Mouse (Mus musculus): ENCODE measurements at regions not wholly inside any gene's neighbourhood (a gene's known extent, or its start where the extent isn't known, plus 50 kb on each side); places are given as distances from the start of the nearest gene placed in this dataset.

GRCm38 (mm10) chr6:143615361-143615760, 448.3 kb downstream of the Etnk1 start:
- no peaks in the 10 kb centered on the region for H3K36me3 ChIP-seq (ENCODE audit: control insufficient read depth, insufficient read depth)
- no peak for TF ChIP-seq FOSL1 (IDR thresholded peaks at IDR 0.05; ENCODE audit: insufficient read depth, low read length, poor library complexity, severe bottlenecking)
- no peak for TF ChIP-seq MAX (IDR thresholded peaks at IDR 0.05)
- no peak for TF ChIP-seq MYOD1 (IDR thresholded peaks at IDR 0.05; ENCODE audit: control insufficient read depth, insufficient read length, low read depth)
- no peak for TF ChIP-seq CTCF (IDR thresholded peaks at IDR 0.05; ENCODE audit: control insufficient read depth, insufficient read depth, insufficient read length)

GRCm38 (mm10) chr6:143616386-143616785, 449.4 kb downstream of the Etnk1 start:
- Histone ChIP-seq H3ac (ENCODE audit: control insufficient read depth, insufficient read length, low read depth) (no peak overlapping the region), H3K27me3 (ENCODE audit: control insufficient read depth, insufficient read depth, insufficient read length) (no peaks in the 10 kb centered on the region), H3K79me3 (ENCODE audit: low read depth) (no peaks in the 10 kb centered on the region), H3K36me3 (ENCODE audit: control insufficient read depth, insufficient read depth) (no peaks in the 10 kb centered on the region), H3K79me2 (ENCODE audit: control insufficient read depth, insufficient read depth) (no peaks in the 10 kb centered on the region), H3K4me3 (ENCODE audit: insufficient read depth, poor library complexity, severe bottlenecking) (no peak overlapping the region)
- TF ChIP-seq MAX (IDR thresholded peaks at IDR 0.05) (no peak), CTCF (IDR thresholded peaks at IDR 0.05; ENCODE audit: control insufficient read depth, insufficient read depth, insufficient read length) (no peak), USF1 (IDR thresholded peaks at IDR 0.05; ENCODE audit: low read depth) (no peak), MYOD1 (IDR thresholded peaks at IDR 0.05; ENCODE audit: control insufficient read depth, insufficient read length, low read depth) (no peak), CEBPB (IDR thresholded peaks at IDR 0.05; ENCODE audit: low read depth) (no peak), FOSL1 (IDR thresholded peaks at IDR 0.05; ENCODE audit: insufficient read depth, low read length, poor library complexity, severe bottlenecking) (no peak), MYOG (IDR thresholded peaks at IDR 0.05; ENCODE audit: control insufficient read depth, extremely low read depth, insufficient read length) (no peak)

More at GRCm38 (mm10) chr6:143615361-143615760, 448.3 kb downstream of the Etnk1 start:
- no peak overlapping the region for H3ac ChIP-seq (ENCODE audit: control insufficient read depth, insufficient read length, low read depth)
- no peaks in the 10 kb centered on the region for H3K79me2 ChIP-seq (ENCODE audit: control insufficient read depth, insufficient read depth)
- no peak overlapping the region for H3K4me3 ChIP-seq (ENCODE audit: insufficient read depth, poor library complexity, severe bottlenecking)
- H3K79me3 ChIP-seq (ENCODE audit: low read depth), result no peaks in the 10 kb centered on the region
- no peaks in the 10 kb centered on the region for H3K27me3 ChIP-seq (ENCODE audit: control insufficient read depth, insufficient read depth, insufficient read length)

GRCm38 (mm10) chr6:143618558-143618957, 451.5 kb downstream of the Etnk1 start:
- Histone ChIP-seq H3K4me3 (ENCODE audit: insufficient read depth, poor library complexity, severe bottlenecking) (no peak overlapping the region), H3K79me2 (ENCODE audit: control insufficient read depth, insufficient read depth) (no peaks in the 10 kb centered on the region), H3K79me3 (ENCODE audit: low read depth) (no peaks in the 10 kb centered on the region), H3K36me3 (ENCODE audit: control insufficient read depth, insufficient read depth) (no peaks in the 10 kb centered on the region), H3K27me3 (ENCODE audit: control insufficient read depth, insufficient read depth, insufficient read length) (no peaks in the 10 kb centered on the region), H3ac (ENCODE audit: control insufficient read depth, insufficient read length, low read depth) (no peak overlapping the region)
- TF ChIP-seq MYOD1 (IDR thresholded peaks at IDR 0.05; ENCODE audit: control insufficient read depth, insufficient read length, low read depth), result no peak
- TF ChIP-seq USF1 (IDR thresholded peaks at IDR 0.05; ENCODE audit: low read depth), result no peak
- no peak for TF ChIP-seq FOSL1 (IDR thresholded peaks at IDR 0.05; ENCODE audit: insufficient read depth, low read length, poor library complexity, severe bottlenecking)
- TF ChIP-seq CEBPB (IDR thresholded peaks at IDR 0.05; ENCODE audit: low read depth), result no peak

- H3K27me3 ChIP-seq (ENCODE audit: control insufficient read depth, insufficient read depth, insufficient read length), result no peaks in the 10 kb centered on the region
- no peak overlapping the region for H3ac ChIP-seq (ENCODE audit: control insufficient read depth, insufficient read length, low read depth)
- no peaks in the 10 kb centered on the region for H3K79me3 ChIP-seq (ENCODE audit: low read depth)
- no peaks in the 10 kb centered on the region for H3K36me3 ChIP-seq (ENCODE audit: control insufficient read depth, insufficient read depth)
- H3K79me2 ChIP-seq (ENCODE audit: control insufficient read depth, insufficient read depth), result no peaks in the 10 kb centered on the region
- TF ChIP-seq MAX (IDR thresholded peaks at IDR 0.05) (no peak), CTCF (IDR thresholded peaks at IDR 0.05; ENCODE audit: control insufficient read depth, insufficient read depth, insufficient read length) (no peak), USF1 (IDR thresholded peaks at IDR 0.05; ENCODE audit: low read depth) (no peak), MYOD1 (IDR thresholded peaks at IDR 0.05; ENCODE audit: control insufficient read depth, insufficient read length, low read depth) (no peak), FOSL1 (IDR thresholded peaks at IDR 0.05; ENCODE audit: insufficient read depth, low read length, poor library complexity, severe bottlenecking) (no peak), MYOG (IDR thresholded peaks at IDR 0.05; ENCODE audit: control insufficient read depth, extremely low read depth, insufficient read length) (no peak), CEBPB (IDR thresholded peaks at IDR 0.05; ENCODE audit: low read depth) (no peak)
- no peak overlapping the region for H3K4me3 ChIP-seq (ENCODE audit: insufficient read depth, poor library complexity, severe bottlenecking)
These were observed 453.6 kb downstream of the Etnk1 start for GRCm38 (mm10) chr6:143620583-143620982.

GRCm38 (mm10) chr6:143622161-143622560, 455.1 kb downstream of the Etnk1 start:
- Histone ChIP-seq H3K36me3 (ENCODE audit: control insufficient read depth, insufficient read depth) (no peaks in the 10 kb centered on the region), H3ac (ENCODE audit: control insufficient read depth, insufficient read length, low read depth) (no peak overlapping the region), H3K79me2 (ENCODE audit: control insufficient read depth, insufficient read depth) (no peaks in the 10 kb centered on the region), H3K4me3 (ENCODE audit: insufficient read depth, poor library complexity, severe bottlenecking) (no peak overlapping the region), H3K27me3 (ENCODE audit: control insufficient read depth, insufficient read depth, insufficient read length) (no peaks in the 10 kb centered on the region), H3K79me3 (ENCODE audit: low read depth) (no peaks in the 10 kb centered on the region)
- TF ChIP-seq CTCF (IDR thresholded peaks at IDR 0.05; ENCODE audit: control insufficient read depth, insufficient read depth, insufficient read length), result no peak
- no peak for TF ChIP-seq USF1 (IDR thresholded peaks at IDR 0.05; ENCODE audit: low read depth)
- TF ChIP-seq FOSL1 (IDR thresholded peaks at IDR 0.05; ENCODE audit: insufficient read depth, low read length, poor library complexity, severe bottlenecking), result no peak
- no peak for TF ChIP-seq MYOG (IDR thresholded peaks at IDR 0.05; ENCODE audit: control insufficient read depth, extremely low read depth, insufficient read length)
- TF ChIP-seq MYOD1 (IDR thresholded peaks at IDR 0.05; ENCODE audit: control insufficient read depth, insufficient read length, low read depth), result no peak
- TF ChIP-seq CEBPB (IDR thresholded peaks at IDR 0.05; ENCODE audit: low read depth), result no peak
- no peak for TF ChIP-seq MAX (IDR thresholded peaks at IDR 0.05)

DNA sequence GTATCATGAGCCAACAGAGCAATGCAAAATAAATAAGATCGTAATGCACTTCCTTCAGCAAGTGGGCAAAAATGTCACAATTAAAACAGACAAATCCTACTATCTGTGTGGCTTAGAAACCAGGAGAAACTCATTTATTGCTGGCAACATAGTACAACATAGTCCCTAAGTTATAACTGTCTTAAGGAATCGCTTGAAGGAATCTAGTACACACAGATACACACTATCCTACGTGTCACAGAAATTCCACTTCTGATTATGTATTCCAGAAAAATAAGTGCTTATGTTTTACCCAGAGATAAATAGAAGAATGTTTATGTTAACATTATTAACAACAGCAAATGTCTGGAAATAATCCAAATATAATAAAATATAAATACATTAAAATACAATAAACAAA, 457.9 kb downstream of the Etnk1 start:
- no peaks in the 10 kb centered on the region for H3K79me3 ChIP-seq (ENCODE audit: low read depth)
- no peaks in the 10 kb centered on the region for H3K79me2 ChIP-seq (ENCODE audit: control insufficient read depth, insufficient read depth)
- no peaks in the 10 kb centered on the region for H3K36me3 ChIP-seq (ENCODE audit: control insufficient read depth, insufficient read depth)
- H3K27me3 ChIP-seq (ENCODE audit: control insufficient read depth, insufficient read depth, insufficient read length), result no peaks in the 10 kb centered on the region
- TF ChIP-seq CEBPB (IDR thresholded peaks at IDR 0.05; ENCODE audit: low read depth) (no peak), MAX (IDR thresholded peaks at IDR 0.05) (no peak), MYOG (IDR thresholded peaks at IDR 0.05; ENCODE audit: control insufficient read depth, extremely low read depth, insufficient read length) (no peak), USF1 (IDR thresholded peaks at IDR 0.05; ENCODE audit: low read depth) (no peak), MYOD1 (IDR thresholded peaks at IDR 0.05; ENCODE audit: control insufficient read depth, insufficient read length, low read depth) (no peak), CTCF (IDR thresholded peaks at IDR 0.05; ENCODE audit: control insufficient read depth, insufficient read depth, insufficient read length) (no peak), FOSL1 (IDR thresholded peaks at IDR 0.05; ENCODE audit: insufficient read depth, low read length, poor library complexity, severe bottlenecking) (no peak)
- no peak overlapping the region for H3K4me3 ChIP-seq (ENCODE audit: insufficient read depth, poor library complexity, severe bottlenecking)
- H3ac ChIP-seq (ENCODE audit: control insufficient read depth, insufficient read length, low read depth), result no peak overlapping the region
